Mouse (Mus musculus) ES-E14 (cell line): ENCODE measurements around the gene Slc26a6.

ENCODE experiments used
- CHD2 ChIP-seq: IDR thresholded peaks from 2 replicates; pipeline ENCODE4 v1.6.1; 2014; ENCODE audit warnings: mild to moderate bottlenecking, low read depth, low read length, inconsistent platforms
- HCFC1 ChIP-seq: IDR thresholded peaks from 2 replicates; pipeline ENCODE4 v1.6.1; 2012; ENCODE audit warnings: low read length, inconsistent platforms, borderline replicate concordance; ENCODE audit not compliant: insufficient read depth
- MAFK ChIP-seq: IDR thresholded peaks from 2 replicates; pipeline ENCODE4 v1.6.1; 2014; ENCODE audit warnings: mild to moderate bottlenecking, low read depth, low read length, inconsistent platforms; ENCODE audit not compliant: insufficient read depth
- ZC3H11A ChIP-seq: IDR thresholded peaks from 2 replicates; pipeline ENCODE4 v1.6.1; 2012; ENCODE audit warnings: low read depth, mild to moderate bottlenecking, inconsistent platforms, low read length, borderline replicate concordance

DNA sequence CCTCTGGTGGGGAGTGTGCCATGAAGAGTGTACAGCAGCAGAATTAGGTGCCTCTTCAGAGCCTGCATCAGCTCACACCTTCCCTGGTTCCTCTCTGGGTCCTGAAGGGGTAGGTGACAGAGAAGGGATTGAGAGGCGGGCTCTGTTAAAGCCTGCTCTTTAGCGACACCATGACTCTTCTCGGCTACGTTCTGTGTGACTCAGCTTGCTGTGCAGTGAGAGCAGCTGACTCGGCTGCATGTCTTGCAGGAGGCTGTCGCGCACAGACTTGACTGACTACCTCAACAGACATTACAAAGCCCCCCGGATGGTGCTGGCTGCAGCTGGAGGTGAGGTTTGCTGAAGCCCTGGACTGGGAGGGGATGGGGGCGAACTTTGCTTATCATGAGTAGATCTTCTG, 92.0 kb downstream of the Slc26a6 start:
- TF ChIP-seq ZC3H11A = no peak
- TF ChIP-seq HCFC1 = no peak
- no peak for TF ChIP-seq CHD2
- TF ChIP-seq MAFK = no peak
